Mouse (Mus musculus) c-Kit-negative CD71-positive TER-119-positive erythroid progenitor cells, embryonic 14.5 days (primary cell): ENCODE data around the gene Rbbp8nl.

Experiments
- DNase-seq: peaks from one replicate; pipeline ENCODE4 v3.0.0-alpha.2; 2013; ENCODE audit warnings: low read depth, low spot score

The Rbbp8nl gene

GRCm38 (mm10) chr2:180229129-180229528 lies 60.5 kb downstream of the Rbbp8nl start:
- no peak for DNase-seq

GRCm38 (mm10) chr2:180228592-180228991 lies 61.1 kb downstream of the Rbbp8nl start:
- DNase-seq, result no peak

- no peak for DNase-seq
Measured at GRCm38 (mm10) chr2:180228060-180228458, 61.6 kb downstream of the Rbbp8nl start.
